Mouse (Mus musculus) gastrocnemius, postnatal 14 days (tissue): Measurements from ENCODE around the gene Bbs12. TPM values are rescaled to one million over a fixed set of nuclear protein-coding genes. Genes with fewer than 3 reads are reported as not detected.

Source experiments
- DNase-seq: peaks from one replicate; pipeline ENCODE4 v3.0.0; 2021; ENCODE audit warnings: mixed read lengths
- intact Hi-C: fragments of 180-260 bp; cut with DNase I; formaldehyde crosslinking; loops from one replicate; pipeline ENCODE4 v1.15.1; 2025; ENCODE audit warnings: low total_unique reads
- total RNA-seq, 2 experiments: library from RNA; stranded (reverse); gene quantifications; 2 replicates each; pipeline ENCODE4 v1.2.3; 2021

Gene Bbs12
- total RNA-seq, 2 experiments from 2014 or later, result 0.53 to 0.78 TPM

GRCm38 (mm10) chr3:37324310-37324709 is 12.0 kb downstream of the Bbs12 start:
- DNase-seq, result no peak
- intact Hi-C loops, result loop anchor here (5.0 kb wide), 1 partner anchor 93 kb away; the partner anchor contains the start of gene Spata5

GRCm38 (mm10) chr3:37325317-37326112 is 13.2 kb downstream of the Bbs12 start:
- intact Hi-C loops, result no loop called here

GRCm38 (mm10) chr3:37326627-37327026 is 14.3 kb downstream of the Bbs12 start:
- intact Hi-C loops, result no loop called here
- no peak for DNase-seq

More at GRCm38 (mm10) chr3:37325317-37326112, 13.2 kb downstream of the Bbs12 start:
- no peak for DNase-seq

DNA sequence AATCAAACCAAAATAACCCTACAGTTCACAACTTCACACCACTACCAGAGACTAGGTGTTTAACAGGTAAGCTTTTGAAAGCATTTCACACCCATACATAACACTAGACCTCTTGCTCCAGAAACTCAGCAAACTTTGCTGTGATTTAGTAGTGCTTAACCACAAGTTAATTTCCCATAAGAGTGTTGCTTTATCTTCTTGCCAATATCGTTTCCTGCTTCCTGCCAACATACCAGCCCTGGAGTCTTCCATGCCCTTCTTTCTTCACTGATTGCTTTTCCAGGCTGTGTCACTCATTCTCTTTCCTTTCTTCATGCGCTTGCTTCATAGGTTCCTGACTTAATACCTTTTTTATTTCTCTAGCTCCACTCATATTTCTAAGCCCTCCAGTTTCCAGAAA is 16.1 kb downstream of the Bbs12 start:
- intact Hi-C loops, result no loop called here
- no peak for DNase-seq

GRCm38 (mm10) chr3:37329963-37330362 is 17.6 kb downstream of the Bbs12 start:
- intact Hi-C loops, result no loop called here
- no peak for DNase-seq

DNA sequence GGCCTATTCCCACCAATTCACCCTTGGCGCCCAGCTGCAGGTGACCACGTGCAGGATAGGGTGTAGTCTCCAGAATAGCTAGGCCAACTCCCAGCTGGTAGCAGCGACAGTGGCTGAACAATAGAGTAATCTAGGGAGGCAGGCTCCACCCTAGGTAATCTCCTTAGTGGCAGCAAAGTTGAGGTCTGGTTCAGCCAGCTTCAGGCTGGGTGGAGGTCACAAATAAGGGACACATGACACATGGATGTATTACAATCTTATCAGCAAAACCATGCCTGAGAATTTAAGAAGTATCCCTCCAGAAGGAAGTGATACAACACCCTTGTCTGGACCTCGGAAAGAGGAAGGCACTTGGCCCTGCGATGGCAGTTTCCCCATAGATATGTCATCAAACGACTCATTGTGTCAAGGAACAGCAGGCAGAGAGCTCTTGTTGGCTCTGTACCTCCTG is 19.7 kb downstream of the Bbs12 start:
- DNase-seq, result no peak
- intact Hi-C loops, result no loop called here

DNA sequence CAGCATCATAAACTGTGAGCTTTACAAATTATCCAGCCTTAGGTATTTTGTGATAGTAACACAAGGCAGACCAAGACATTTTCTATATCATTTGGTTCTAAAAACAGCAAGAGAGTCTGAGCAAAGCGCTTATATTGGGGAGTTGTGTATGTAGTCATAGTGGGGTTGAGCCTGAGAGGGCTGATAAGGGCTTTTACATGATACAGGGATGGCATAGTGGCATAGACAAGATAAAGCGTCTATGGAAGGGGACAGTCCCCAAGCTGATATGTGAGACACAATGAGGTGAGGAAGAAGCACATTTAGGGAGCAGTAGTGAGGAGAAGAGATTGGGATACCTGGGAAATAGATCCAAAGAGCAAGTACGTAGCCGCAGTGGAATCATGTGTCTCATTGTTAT is 21.7 kb downstream of the Bbs12 start:
- DNase-seq, result no peak
- intact Hi-C loops, result no loop called here

GRCm38 (mm10) chr3:37341110-37341509 is 28.8 kb downstream of the Bbs12 start:
- DNase-seq, result peak; percentile 55
- intact Hi-C loops, result no loop called here

DNA sequence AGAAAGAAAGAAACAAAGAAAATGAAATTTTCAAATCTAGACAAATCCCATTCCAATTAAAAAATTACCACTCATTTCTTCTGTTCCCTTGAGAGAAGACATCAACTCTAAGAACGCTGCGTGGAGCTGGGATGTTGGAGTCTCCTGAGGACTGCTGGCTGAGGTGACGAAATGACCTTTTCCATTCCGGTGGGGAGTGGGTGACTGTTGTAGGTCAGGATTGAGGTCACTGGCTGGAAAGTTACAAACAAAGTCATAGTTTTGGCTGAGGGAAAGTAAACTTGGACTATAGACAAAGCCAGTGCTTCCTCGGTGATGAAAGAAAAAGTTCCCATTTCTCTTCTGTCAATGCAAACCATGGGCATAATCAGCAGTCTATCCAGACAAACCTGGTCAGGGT is 30.5 kb downstream of the Bbs12 start:
- intact Hi-C loops, result loop anchor here (2.0 kb wide), 1 partner anchor 74 kb away; no protein-coding TSS in a partner anchor
- no peak for DNase-seq

- intact Hi-C loops, result no loop called here
Measured at GRCm38 (mm10) chr3:37347671-37348070, 35.3 kb downstream of the Bbs12 start.

GRCm38 (mm10) chr3:37348221-37349165 is 36.1 kb downstream of the Bbs12 start, which contains the start of gene Fgf2:
Gene Fgf2 (plus strand): TSS chr3:37348346.
- peak; percentile 60 for DNase-seq
- intact Hi-C loops, result no loop called here

More at GRCm38 (mm10) chr3:37347671-37348070, 35.3 kb downstream of the Bbs12 start:
- DNase-seq, result no peak

DNA sequence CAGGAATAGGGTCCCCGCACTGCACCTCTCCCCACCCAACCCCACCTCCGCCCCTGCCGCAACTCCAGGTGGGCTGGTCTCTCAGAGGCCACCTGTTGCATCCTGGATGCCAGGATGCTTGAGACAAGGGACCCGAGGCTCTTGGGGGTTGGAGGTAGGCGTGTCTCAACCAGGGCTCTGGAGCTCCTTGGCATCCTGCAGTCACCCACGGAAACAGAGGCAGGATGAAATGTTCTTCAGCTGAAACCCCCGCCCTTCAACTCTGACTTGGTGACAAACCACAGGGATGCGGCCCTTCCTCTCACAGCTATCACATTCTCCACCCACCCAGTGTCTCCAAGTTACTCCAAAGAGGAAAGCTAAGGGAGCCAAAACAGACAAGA is 36.8 kb downstream of the Bbs12 start:
- intact Hi-C loops, result no loop called here
- no peak for DNase-seq

GRCm38 (mm10) chr3:37350386-37350785 is 38.0 kb downstream of the Bbs12 start:
- DNase-seq, result no peak
- intact Hi-C loops, result no loop called here

DNA sequence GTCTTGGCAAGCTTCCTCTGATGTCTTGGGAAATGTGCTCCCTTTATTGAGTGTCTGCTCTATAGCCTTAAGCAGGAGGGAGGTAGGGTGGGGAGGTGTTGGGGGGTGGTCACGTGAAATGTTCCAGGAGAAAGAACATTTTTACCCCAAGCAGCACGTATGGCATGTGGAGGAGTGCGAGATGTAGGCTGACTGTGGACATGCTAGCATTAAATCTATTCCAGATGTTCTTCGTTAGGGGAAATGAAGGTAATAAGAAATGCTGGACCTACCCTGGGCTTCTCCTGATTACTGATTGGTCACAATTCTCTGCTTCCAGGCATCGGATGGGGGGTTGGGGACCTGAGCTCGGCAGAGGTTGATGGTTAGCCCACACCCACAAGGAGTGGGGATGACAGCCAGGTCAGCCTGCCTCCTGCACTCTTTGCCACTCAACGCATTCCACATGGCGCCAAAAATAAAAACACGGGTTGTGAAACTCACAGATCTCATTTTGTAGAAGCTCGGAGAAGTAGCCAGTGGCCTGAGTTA is 41.7 kb downstream of the Bbs12 start:
- peak; percentile 26 for DNase-seq
- intact Hi-C loops, result no loop called here

GRCm38 (mm10) chr3:37354737-37355136 is 42.4 kb downstream of the Bbs12 start:
- intact Hi-C loops, result no loop called here
- DNase-seq, result no peak

DNA sequence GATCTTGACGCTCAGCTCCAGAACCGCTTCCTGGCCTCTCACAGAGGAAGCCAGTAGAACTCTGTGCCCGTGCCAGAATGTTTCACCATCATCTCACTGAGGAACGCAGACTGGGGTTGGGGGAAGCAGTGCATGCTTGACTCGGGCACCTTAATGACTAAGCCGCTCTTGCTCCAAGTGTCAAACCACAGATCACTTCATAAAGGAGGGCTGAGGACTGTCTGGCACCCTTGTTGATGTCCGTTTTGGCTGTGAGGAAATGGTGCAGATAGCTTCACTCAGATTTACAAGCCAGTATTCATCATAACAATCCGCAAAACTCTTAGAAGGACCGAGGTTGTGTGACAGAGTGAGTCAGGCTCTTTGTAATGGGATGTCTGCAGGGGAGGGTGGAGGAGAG is 48.4 kb downstream of the Bbs12 start:
- intact Hi-C loops, result no loop called here
- peak; percentile 27 for DNase-seq

- intact Hi-C loops, result no loop called here
- DNase-seq, result no peak
Measured at GRCm38 (mm10) chr3:37365144-37365543, 52.8 kb downstream of the Bbs12 start.

GRCm38 (mm10) chr3:37365976-37366375 is 53.6 kb downstream of the Bbs12 start:
- no peak for DNase-seq
- intact Hi-C loops, result no loop called here

DNA sequence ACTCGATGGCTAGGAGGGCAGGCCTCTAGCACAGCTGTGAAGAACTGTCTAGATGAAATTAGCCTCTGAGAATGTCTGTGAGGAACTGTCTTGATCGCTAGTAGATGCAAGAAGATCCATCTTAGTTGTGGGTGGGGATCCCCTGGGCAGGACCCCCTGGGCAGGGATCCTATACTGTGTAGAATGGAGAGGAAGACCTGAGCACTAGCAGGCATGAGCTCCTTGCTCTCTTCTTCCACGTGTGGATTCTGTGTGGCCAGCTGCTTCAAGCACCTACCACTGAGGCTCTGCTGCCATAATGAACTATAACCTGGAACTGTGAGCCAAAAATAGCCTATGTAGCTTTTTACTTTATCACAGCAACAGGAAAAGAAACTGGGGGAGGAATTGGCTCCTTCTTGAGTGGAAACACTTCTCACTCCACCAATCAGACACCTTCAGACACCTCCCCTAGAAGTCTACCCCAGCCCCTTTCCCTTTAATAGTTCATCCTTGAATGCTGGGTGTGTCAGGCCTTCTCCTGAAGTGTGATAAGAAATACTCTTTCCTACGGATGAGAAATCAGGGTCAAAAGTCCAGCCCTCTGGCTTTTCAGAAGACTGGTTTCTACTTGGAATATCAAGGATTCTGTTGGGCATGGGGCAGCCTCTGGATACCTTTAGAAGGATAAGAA is 54.2 kb downstream of the Bbs12 start:
- intact Hi-C loops, result no loop called here
- DNase-seq, result no peak
